Mouse (Mus musculus): ENCODE data around the gene B4galnt1. TPM values are rescaled to one million over a fixed set of nuclear protein-coding genes. Genes with fewer than 3 reads are reported as not detected.
A peak's percentile ranks its signal among the peaks of the same experiment; 100 is the strongest.
"Not testable (repeated sequence)": the region's sequence is repeated elsewhere in the genome, so short reads cannot be mapped to it uniquely, and the experiment has no call there.

Gene B4galnt1
- polyA plus RNA-seq, 1 experiment: 83.6 TPM

GRCm38 (mm10) chr10:127156511-127156910, 8.5 kb upstream of the B4galnt1 start:
- Histone ChIP-seq H3K4me1 (ENCODE audit: control insufficient read depth, insufficient read depth, low read length) (no peaks in the 10 kb centered on the region), H3K4me3 (replicated peaks; ENCODE audit: insufficient read depth, low read depth, low read length) (no peak overlapping the region), H3K27me3 (ENCODE audit: control insufficient read depth, insufficient read depth, low read length) (no peaks in the 10 kb centered on the region), H3K27ac (ENCODE audit: insufficient read depth, low read length) (no peak overlapping the region)
- 81% methylated on average over 1 of the region's 1 CpGs for WGBS
- DNase-seq: no peak
- TF ChIP-seq CTCF (IDR thresholded peaks at IDR 0.05; ENCODE audit: borderline replicate concordance, insufficient read depth, low read depth, low read length) (no peak), POLR2A (IDR thresholded peaks at IDR 0.05; ENCODE audit: borderline replicate concordance, insufficient read depth, low read length) (no peak)

GRCm38 (mm10) chr10:127158471-127158870, 6.6 kb upstream of the B4galnt1 start:
- H3K4me3 ChIP-seq (replicated peaks; ENCODE audit: insufficient read depth, low read depth, low read length): no peak overlapping the region
- H3K4me1 ChIP-seq (ENCODE audit: control insufficient read depth, insufficient read depth, low read length): no peaks in the 10 kb centered on the region
- H3K27me3 ChIP-seq (ENCODE audit: control insufficient read depth, insufficient read depth, low read length): no peaks in the 10 kb centered on the region
- TF ChIP-seq CTCF (IDR thresholded peaks at IDR 0.05; ENCODE audit: borderline replicate concordance, insufficient read depth, low read depth, low read length): no peak
- TF ChIP-seq POLR2A (IDR thresholded peaks at IDR 0.05; ENCODE audit: borderline replicate concordance, insufficient read depth, low read length): no peak
- H3K27ac ChIP-seq (ENCODE audit: insufficient read depth, low read length): no peak overlapping the region
- 73% methylated on average over 3 of the region's 3 CpGs for WGBS
- DNase-seq: no peak

GRCm38 (mm10) chr10:127160081-127160480, 4.9 kb upstream of the B4galnt1 start:
- DNase-seq: no peak
- TF ChIP-seq CTCF (IDR thresholded peaks at IDR 0.05; ENCODE audit: borderline replicate concordance, insufficient read depth, low read depth, low read length) (no peak), POLR2A (IDR thresholded peaks at IDR 0.05; ENCODE audit: borderline replicate concordance, insufficient read depth, low read length) (no peak)
- no peak overlapping the region for H3K4me3 ChIP-seq (replicated peaks; ENCODE audit: insufficient read depth, low read depth, low read length)
- 81% methylated on average over 9 of the region's 9 CpGs for WGBS
- H3K4me1 ChIP-seq (ENCODE audit: control insufficient read depth, insufficient read depth, low read length): no peaks in the 10 kb centered on the region
- no peaks in the 10 kb centered on the region for H3K27me3 ChIP-seq (ENCODE audit: control insufficient read depth, insufficient read depth, low read length)
- H3K27ac ChIP-seq (ENCODE audit: insufficient read depth, low read length): no peak overlapping the region

- TF ChIP-seq CTCF (IDR thresholded peaks at IDR 0.05; ENCODE audit: borderline replicate concordance, insufficient read depth, low read depth, low read length) (no peak), POLR2A (IDR thresholded peaks at IDR 0.05; ENCODE audit: borderline replicate concordance, insufficient read depth, low read length) (no peak)
- H3K27me3 ChIP-seq (ENCODE audit: control insufficient read depth, insufficient read depth, low read length): no peaks in the 10 kb centered on the region
- H3K27ac ChIP-seq (ENCODE audit: insufficient read depth, low read length): no peak overlapping the region
- H3K4me3 ChIP-seq (replicated peaks; ENCODE audit: insufficient read depth, low read depth, low read length): no peak overlapping the region
- WGBS: 69% methylated on average over 3 of the region's 3 CpGs
- H3K4me1 ChIP-seq (ENCODE audit: control insufficient read depth, insufficient read depth, low read length): no peaks in the 10 kb centered on the region
- no peak for DNase-seq
Observed at GRCm38 (mm10) chr10:127160728-127161127, 4.3 kb upstream of the B4galnt1 start.

GRCm38 (mm10) chr10:127162771-127163261, 2.2 kb upstream of the B4galnt1 start:
- not testable (repeated sequence) for H3K27me3 ChIP-seq (ENCODE audit: control insufficient read depth, insufficient read depth, low read length); H3K27ac ChIP-seq (ENCODE audit: insufficient read depth, low read length); H3K4me1 ChIP-seq (ENCODE audit: control insufficient read depth, insufficient read depth, low read length); H3K4me3 ChIP-seq (replicated peaks; ENCODE audit: insufficient read depth, low read depth, low read length); DNase-seq
- WGBS: 77% methylated on average over 7 of the region's 7 CpGs

- Histone ChIP-seq H3K4me3 (replicated peaks; ENCODE audit: insufficient read depth, low read depth, low read length) (no peak overlapping the region), H3K27ac (ENCODE audit: insufficient read depth, low read length) (no peak overlapping the region), H3K27me3 (ENCODE audit: control insufficient read depth, insufficient read depth, low read length) (no peaks in the 10 kb centered on the region), H3K4me1 (ENCODE audit: control insufficient read depth, insufficient read depth, low read length) (peaks cover 9% of the 10 kb centered on the region)
- 93% methylated on average over 4 of the region's 4 CpGs for WGBS
- DNase-seq: no peak
- TF ChIP-seq CTCF (IDR thresholded peaks at IDR 0.05; ENCODE audit: borderline replicate concordance, insufficient read depth, low read depth, low read length) (no peak), POLR2A (IDR thresholded peaks at IDR 0.05; ENCODE audit: borderline replicate concordance, insufficient read depth, low read length) (no peak)
Observed at GRCm38 (mm10) chr10:127164190-127164589, 835 bp upstream of the B4galnt1 start.

GRCm38 (mm10) chr10:127165354-127165653, 279 bp downstream of the B4galnt1 start:
- H3K27me3 ChIP-seq (ENCODE audit: control insufficient read depth, insufficient read depth, low read length): no peaks in the 10 kb centered on the region
- under 1% methylated on average over 42 of the region's 42 CpGs for WGBS
- peak overlapping the region; percentile 71 for H3K4me3 ChIP-seq (replicated peaks; ENCODE audit: insufficient read depth, low read depth, low read length)
- no peak for TF ChIP-seq CTCF (IDR thresholded peaks at IDR 0.05; ENCODE audit: borderline replicate concordance, insufficient read depth, low read depth, low read length)
- no peak for TF ChIP-seq POLR2A (IDR thresholded peaks at IDR 0.05; ENCODE audit: borderline replicate concordance, insufficient read depth, low read length)
- peak; percentile 69 to 89 for DNase-seq
- H3K27ac ChIP-seq (ENCODE audit: insufficient read depth, low read length): peak overlapping the region; percentile 90
- peaks cover 9% of the 10 kb centered on the region for H3K4me1 ChIP-seq (ENCODE audit: control insufficient read depth, insufficient read depth, low read length)

GRCm38 (mm10) chr10:127165654-127166403, 804 bp downstream of the B4galnt1 start:
- peak overlapping the region; percentile 90 for H3K27ac ChIP-seq (ENCODE audit: insufficient read depth, low read length)
- peak overlapping the region; percentile 71 for H3K4me3 ChIP-seq (replicated peaks; ENCODE audit: insufficient read depth, low read depth, low read length)
- H3K4me1 ChIP-seq (ENCODE audit: control insufficient read depth, insufficient read depth, low read length): peaks cover 9% of the 10 kb centered on the region
- H3K27me3 ChIP-seq (ENCODE audit: control insufficient read depth, insufficient read depth, low read length): no peaks in the 10 kb centered on the region
- DNase-seq: peak; percentile 70 to 85
- WGBS: under 1% methylated on average over 56 of the region's 56 CpGs
- TF ChIP-seq CTCF (IDR thresholded peaks at IDR 0.05; ENCODE audit: borderline replicate concordance, insufficient read depth, low read depth, low read length) (no peak), POLR2A (IDR thresholded peaks at IDR 0.05; ENCODE audit: borderline replicate concordance, insufficient read depth, low read length) (no peak)
